Mouse (Mus musculus): ENCODE measurements around the gene Olfr178. TPM values are rescaled to one million over a fixed set of nuclear protein-coding genes. Genes with fewer than 3 reads are reported as not detected.

Olfr178 gene
- total RNA-seq (2021): not detected
- long read RNA-seq, experiment 1: 0 reads
- long read RNA-seq, experiment 2: 0 reads

DNA sequence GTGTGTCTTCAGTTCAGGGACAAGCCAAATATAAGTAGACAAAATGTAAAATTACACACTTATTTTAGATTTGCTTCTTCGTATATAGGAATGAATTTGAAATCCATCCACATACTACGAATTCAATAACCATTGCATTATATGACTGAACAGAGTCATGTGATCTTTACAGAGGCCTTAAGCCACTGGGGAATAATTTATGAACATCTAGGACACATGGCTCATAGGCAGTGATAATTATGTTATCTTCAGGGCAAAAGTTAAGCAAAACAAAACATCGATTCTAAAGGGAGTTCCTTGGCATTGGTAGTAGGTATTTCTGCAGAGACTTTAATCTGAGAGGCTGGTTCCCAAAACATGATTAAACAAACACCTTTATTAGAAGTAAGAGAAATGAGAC is at the start of gene Olfr178:
Gene Olfr178, minus strand, starts transcription at position 101 of the 400 bp plus-strand sequence.
- no peak for DNase-seq
- Histone ChIP-seq H3K4me3 (no peak within 1 kb of the TSS), H3K27ac (no peak within 1 kb of the TSS)
- intact Hi-C loops (cut with DNase I): no loop called here
- no peak for TF ChIP-seq CTCF (IDR thresholded peaks at IDR 0.05)

DNA sequence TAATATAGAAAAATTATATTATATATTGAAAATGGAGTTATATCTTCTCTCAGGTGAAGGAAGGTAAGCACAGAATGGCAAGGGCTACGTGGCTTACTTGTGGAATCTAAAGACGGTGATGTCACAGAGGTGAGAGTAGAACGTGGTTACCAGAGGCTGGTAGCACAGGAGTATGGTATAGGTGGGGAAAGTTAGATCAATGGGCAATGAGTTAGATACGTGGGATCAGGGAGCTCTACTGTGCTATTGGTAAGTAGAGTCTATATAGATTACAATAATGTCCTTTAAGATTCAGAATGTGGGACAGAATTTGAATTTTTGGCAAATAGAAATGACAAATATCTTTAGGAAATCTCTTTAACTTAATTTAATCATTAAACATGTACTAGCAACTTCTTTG is 37.4 kb upstream of the Olfr178 start, which contains the start of gene Olfr180:
Gene Olfr180, minus strand, starts transcription at position 101 of the 400 bp plus-strand sequence.
- DNase-seq: no peak
- TF ChIP-seq CTCF (IDR thresholded peaks at IDR 0.05): no peak
- Histone ChIP-seq H3K27ac (no peak within 1 kb of the TSS), H3K4me3 (no peak within 1 kb of the TSS)
- intact Hi-C loops (cut with DNase I): no loop called here

DNA sequence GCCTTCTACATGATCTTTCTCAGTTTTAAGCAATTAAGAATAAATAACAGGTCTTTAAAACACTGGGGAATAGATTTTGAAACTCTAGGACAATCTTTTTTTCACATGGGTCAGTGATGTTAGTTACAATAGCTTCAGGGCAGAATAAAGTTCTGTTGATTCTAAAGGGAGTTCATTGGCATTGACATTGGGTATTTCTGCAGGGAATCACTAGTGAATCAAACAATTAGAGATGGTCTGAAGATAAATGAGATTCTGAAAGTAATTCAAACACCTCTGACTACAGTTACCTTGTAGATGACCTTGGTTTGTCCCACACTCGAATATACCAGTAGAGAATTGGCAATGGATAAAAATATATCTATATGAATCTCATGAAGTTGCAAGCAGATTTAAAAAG is 36.8 kb upstream of the Olfr178 start, which contains the start of gene Olfr181:
Gene Olfr181, minus strand, starts transcription at position 101 of the 400 bp plus-strand sequence.
- Histone ChIP-seq H3K27ac (no peak within 1 kb of the TSS), H3K4me3 (no peak within 1 kb of the TSS)
- intact Hi-C loops (cut with DNase I): no loop called here
- DNase-seq: no peak
- no peak for TF ChIP-seq CTCF (IDR thresholded peaks at IDR 0.05)

DNA sequence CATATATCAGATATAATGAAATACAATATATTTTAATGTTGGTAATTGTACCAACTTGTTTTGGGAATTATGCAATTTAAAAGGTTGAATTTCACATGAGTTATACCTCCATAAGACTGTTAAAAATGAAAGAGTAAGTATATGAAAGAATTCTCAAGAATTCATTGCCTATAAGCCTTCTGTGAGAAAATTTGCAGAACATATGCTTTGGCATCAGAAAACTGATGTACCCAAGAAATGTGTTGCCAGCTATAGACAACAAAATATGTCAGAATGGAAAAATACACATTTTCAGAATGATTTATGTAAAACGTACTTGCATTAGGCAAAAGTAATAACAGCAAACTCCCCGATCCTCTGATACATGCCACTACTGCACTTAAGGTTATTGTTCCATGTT is 7.4 kb downstream of the Olfr178 start:
- Histone ChIP-seq H3K27ac (no peak overlapping the region), H3K4me3 (no peak overlapping the region)
- intact Hi-C loops (cut with DNase I): no loop called here
- DNase-seq: no peak
- TF ChIP-seq CTCF (IDR thresholded peaks at IDR 0.05): no peak

DNA sequence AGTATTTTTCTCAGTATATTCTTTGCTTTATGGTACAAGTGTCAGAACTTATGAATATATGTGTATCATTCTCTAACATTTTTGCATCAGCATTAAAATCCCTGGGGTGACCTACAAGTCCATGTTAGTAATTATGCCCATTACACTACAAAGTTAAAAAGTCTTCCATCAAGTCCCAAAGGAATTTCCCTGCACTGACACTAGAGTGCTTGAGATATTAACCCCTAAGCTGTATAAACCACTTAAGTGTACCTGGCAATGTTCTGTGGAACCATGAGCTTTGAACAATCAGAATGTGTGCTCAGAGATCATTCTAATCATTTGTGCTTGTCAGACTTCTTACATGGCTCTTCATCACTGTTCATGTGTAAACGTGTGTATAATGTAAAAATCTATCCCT is 17.2 kb downstream of the Olfr178 start, which contains the start of gene Olfr177:
Gene Olfr177, minus strand, starts transcription at position 101 of the 400 bp plus-strand sequence.
- intact Hi-C loops (cut with DNase I): no loop called here
- Histone ChIP-seq H3K27ac (no peak within 1 kb of the TSS), H3K4me3 (no peak within 1 kb of the TSS)
- TF ChIP-seq CTCF (IDR thresholded peaks at IDR 0.05): no peak
- DNase-seq: no peak

DNA sequence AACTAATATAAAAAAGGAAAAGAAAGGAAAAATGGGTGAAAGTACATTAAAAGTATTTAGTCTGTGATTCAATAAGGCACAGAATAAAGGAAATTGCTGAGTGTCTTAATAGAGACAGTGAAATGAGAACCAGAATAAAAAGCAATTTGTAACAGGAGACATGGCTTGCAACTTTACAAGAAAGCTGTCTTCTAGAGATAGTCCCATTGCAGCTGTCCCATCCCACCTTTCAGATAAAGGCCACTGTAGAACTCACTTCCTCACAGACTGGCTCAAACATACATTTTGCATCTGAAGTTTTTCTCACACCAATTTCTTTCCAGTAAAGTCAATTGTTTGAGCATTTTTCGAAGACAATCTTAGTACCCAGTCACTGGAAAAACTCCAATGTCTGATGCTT is 30.4 kb downstream of the Olfr178 start:
- Histone ChIP-seq H3K27ac (no peak overlapping the region), H3K4me3 (no peak overlapping the region)
- TF ChIP-seq CTCF (IDR thresholded peaks at IDR 0.05): no peak
- DNase-seq: no peak
- intact Hi-C loops (cut with DNase I): no loop called here

DNA sequence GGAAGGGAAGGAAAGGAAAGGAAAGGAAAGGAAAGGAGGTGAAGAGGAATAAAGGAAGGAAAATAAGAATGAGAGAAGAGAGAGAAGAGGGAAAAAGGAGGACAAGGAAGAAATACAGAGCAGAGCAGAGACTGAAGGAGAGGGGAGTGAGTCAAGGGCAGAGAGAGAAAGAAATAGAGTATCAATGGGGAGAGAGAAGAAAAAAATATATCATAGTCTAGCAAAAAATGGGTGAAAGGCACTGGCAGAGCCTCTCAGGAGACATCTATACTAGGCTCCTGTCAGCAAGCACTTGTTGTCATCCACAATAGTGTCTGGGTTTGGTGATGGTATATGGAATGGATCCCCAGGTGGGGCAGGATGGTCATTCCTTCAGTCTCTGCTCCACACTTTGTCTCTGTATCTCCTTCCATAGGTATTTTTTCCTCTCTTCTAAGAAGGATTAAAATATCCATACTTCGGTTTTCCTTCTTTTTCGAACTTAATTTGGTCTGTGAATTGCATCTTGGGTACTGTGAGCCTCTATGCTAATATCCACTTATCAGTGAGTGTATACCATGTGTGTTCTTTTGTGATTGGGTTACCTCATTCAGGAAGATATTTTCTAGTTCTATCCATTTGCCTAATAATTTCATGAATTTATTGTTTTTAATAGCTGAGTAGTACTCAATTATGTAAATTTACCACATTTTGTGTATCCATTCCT is 31.7 kb downstream of the Olfr178 start:
- intact Hi-C loops (cut with DNase I): no loop called here
- no peak for TF ChIP-seq CTCF (IDR thresholded peaks at IDR 0.05)
- no peak overlapping the region for H3K27ac ChIP-seq
- H3K4me3 ChIP-seq: no peak overlapping the region
- no peak for DNase-seq

Other genes with a start within 250 kb of the Olfr178 start
- 10 to 100 TPM; 20.2 to 25.4 TPM for gene Cpox, start 221.8 kb downstream of the Olfr178 start, total RNA-seq (2021)
- gene Gpr15, start 173.0 kb downstream of the Olfr178 start, total RNA-seq (2021): not detected
- 10 to 100 TPM; 64.8 to 82.8 TPM for gene Cldnd1, start 164.2 kb downstream of the Olfr178 start, total RNA-seq (2021)
- not detected for gene Olfr172, start 128.9 kb downstream of the Olfr178 start, total RNA-seq (2021)
- gene Olfr173, start 91.8 kb downstream of the Olfr178 start, total RNA-seq (2021): not detected
- not detected for gene Olfr175-ps1, start 65.3 kb downstream of the Olfr178 start, total RNA-seq (2021)
- gene Olfr177, start 17.3 kb downstream of the Olfr178 start, total RNA-seq (2021): not detected
- not detected for gene Olfr181, start 36.7 kb upstream of the Olfr178 start, total RNA-seq (2021)
- gene Olfr180, start 37.3 kb upstream of the Olfr178 start, total RNA-seq (2021): not detected
- not detected for gene Olfr183, start 103.3 kb upstream of the Olfr178 start, total RNA-seq (2021)
- not detected for gene Olfr186, start 138.2 kb upstream of the Olfr178 start, total RNA-seq (2021)
- gene Olfr187, start 147.7 kb upstream of the Olfr178 start, total RNA-seq (2021): not detected
- gene Olfr190, start 185.9 kb upstream of the Olfr178 start, total RNA-seq (2021): not detected
- gene Olfr191, start 197.8 kb upstream of the Olfr178 start, total RNA-seq (2021): not detected
- not detected for gene Olfr193, start 219.8 kb upstream of the Olfr178 start, total RNA-seq (2021)
- gene Olfr194, start 229.0 kb upstream of the Olfr178 start, total RNA-seq (2021): not detected

All from gastrocnemius, adult 2 months (tissue).